Mouse (Mus musculus): ENCODE data around the gene Dstyk. TPM values are rescaled to one million over a fixed set of nuclear protein-coding genes. Genes with fewer than 3 reads are reported as not detected.

The Dstyk gene
- total RNA-seq, 2 experiments from 2014 or later: 40.4 to 46.8 TPM

DNA sequence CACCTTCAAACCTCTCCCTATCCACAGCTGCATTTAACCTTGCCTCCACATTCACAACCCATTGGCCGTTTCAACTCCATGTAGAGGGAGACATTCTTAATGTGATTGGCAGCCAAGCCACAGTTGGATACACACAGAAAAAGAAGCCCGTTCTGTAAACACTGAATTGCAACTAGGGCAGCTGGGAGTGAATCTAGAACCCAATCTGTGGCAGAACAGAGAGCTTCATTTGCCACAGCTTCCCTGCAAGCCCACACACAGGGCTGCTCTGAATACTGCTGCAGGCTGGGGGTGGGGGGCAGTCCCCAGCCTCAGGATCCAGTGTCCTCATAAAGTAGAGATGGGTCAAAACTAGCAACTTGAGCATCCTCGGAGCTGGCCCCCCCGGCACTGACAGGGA is 31.1 kb upstream of the Dstyk start:
- DNase-seq (ENCODE audit: low spot score in 2 of 2): no peak

DNA sequence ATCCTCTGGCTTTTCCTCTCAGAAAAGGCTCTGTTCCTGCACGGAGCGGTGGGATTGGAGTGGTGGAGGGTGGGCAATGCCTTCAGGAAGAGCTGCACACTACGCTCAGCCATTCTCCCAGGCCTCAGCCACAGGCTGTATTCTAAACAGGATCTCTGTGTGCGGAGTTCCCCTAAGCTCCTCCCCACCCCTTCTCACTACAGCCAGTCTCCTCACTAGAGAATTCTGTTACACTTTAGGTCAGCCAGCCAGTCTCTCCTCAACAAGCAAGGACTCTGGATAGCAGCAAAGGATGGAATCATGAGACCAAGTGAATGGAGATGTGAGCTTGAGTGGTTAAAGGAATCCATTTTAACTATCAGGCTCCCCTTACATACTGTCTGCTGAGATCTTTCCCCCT is 29.4 kb upstream of the Dstyk start:
- DNase-seq (ENCODE audit: low spot score in 2 of 2): no peak
- intact Hi-C loops (cut with DNase I): no loop called here

More for the DNA sequence above, 31.1 kb upstream of the Dstyk start:
- intact Hi-C loops (cut with DNase I): no loop called here

DNA sequence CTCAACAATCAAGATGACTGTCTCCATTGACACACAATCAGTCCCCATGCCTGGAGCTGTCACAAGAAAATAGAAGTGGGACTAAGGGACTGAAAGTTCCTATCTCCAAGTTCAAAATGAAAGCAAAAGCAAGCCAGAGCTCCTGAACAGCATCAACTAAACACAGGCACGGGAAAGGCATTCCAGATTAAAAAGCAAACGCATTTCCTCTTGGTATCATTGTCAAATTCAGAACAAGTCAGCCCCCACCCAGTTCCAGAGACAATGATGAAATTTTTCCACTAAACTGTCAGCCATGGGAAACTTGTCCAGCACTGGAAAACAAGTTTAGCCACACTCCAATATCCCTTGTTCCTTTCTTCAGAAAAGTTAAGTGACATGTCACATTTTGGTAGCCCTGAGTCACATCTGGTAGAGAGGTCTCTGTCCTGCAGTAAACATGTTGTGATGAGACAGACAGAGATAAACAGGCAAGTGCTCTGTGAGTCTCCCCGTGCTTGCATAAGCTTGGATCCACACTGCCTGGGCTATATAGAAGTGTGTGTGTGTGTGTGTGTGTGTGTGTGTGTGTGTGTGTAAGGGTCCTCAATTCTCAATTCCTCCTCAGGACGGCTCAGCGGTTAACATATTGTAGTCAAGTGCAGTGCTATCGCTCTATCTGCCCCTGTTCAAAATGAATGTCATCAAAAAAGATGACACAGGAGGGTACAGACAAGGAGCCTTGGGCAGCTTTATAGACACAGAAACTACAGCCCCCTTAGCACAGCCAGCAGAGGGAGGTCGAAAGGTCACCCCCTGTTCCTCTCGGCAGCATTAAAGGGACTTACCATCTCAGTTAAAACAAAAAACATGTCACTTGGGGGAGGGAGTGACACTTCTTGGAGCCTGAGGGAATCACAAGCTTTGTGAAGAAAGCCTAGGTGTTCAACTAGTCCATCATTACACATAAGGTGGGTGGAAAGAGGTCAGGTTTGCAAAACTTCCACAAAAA is 28.2 kb upstream of the Dstyk start:
- no peak for DNase-seq (ENCODE audit: low spot score in 2 of 2)
- intact Hi-C loops (cut with DNase I): no loop called here

DNA sequence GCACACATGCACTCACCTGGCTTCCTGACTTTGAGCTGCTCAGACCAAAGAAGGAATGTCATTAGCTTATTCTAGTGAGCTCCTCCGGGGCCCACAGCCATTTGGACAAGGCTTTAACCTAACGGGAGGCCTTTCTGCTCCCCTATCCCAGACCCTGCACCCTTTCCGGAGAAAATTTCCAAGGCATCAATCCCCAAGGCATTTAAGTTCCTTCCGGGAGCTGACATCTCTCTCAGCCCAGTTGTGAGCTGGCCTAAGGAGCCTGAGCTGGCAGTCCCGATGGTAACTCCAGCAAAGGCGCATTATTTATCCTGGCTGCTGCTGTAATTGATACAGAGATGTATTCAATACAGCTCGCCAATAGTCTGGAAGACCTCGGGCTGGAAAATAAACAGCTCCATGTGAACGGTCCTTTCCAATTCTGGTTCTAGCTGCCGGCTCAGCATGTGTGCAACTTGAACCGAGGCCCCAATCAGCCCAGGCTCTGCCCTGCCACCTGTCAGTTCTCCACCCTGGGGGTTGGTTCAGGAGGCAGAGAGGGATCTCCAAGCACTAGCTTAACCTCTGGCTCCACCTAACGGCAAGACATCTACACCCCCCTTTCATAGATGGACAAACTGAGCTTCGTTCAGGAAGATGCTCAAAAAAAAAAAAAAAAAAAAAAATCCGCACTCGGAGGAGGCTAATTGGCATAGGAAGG is 27.3 kb upstream of the Dstyk start:
- intact Hi-C loops (cut with DNase I): loop anchor here (1.0 to 2.0 kb wide), 2 partner anchors 23 to 27 kb away; partner anchors contain the start of gene Dstyk

DNA sequence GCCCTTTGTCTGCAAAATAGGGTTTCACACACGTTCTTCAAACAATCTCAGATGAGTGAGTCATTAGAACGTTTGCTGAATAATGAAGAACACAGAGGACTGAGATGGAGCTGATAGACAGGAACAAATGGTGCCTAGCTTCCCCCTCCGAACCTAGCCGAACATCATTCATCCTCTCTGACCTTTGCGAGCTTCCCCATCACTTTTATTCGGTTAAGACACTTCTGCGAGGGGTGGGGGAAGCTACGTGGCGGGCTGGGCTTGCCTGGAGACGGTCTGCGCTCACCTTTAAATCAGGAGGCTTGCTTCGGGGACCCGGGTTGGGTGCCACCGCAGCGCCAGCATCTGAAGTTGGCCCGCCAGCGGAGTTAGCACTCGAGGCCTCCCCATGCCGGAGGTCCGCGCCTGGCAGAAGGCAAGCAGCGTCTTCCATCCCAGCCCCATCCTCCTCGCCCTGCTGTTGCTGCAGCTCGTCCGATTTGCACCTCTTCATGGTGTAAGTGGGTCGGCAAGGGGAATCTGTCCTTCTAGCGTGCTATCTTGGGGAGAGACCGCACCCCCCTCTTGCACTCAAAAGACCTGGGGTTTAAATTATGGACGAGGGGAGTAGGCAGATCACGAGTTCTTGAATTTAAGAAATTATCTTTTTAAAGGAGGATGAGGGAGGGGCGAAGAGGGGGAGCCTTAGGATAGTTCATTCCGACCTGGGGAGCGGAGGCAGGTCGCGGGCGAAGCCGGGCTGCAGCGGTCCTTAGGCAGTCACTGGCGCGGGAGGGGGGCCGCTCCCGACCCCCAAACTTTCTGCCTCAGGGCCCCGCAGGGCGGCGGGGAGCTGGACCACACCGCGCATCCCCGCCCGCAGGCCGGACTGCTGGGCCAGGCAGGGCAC is 26.4 kb upstream of the Dstyk start, which contains the start of gene Tmcc2:
Gene Tmcc2, minus strand, starts transcription at position 591 of the 889 bp plus-strand sequence.
- DNase-seq (ENCODE audit: low spot score in 2 of 2): peak in 1 of 2 experiments; percentile 52
- intact Hi-C loops (cut with DNase I): loop anchor here (1.0 to 2.0 kb wide), 2 partner anchors 24 to 26 kb away; partner anchors contain the start of gene Dstyk

More for the DNA sequence above, 27.3 kb upstream of the Dstyk start:
- DNase-seq (ENCODE audit: low spot score in 2 of 2): peak in 1 of 2 experiments; percentile 57

DNA sequence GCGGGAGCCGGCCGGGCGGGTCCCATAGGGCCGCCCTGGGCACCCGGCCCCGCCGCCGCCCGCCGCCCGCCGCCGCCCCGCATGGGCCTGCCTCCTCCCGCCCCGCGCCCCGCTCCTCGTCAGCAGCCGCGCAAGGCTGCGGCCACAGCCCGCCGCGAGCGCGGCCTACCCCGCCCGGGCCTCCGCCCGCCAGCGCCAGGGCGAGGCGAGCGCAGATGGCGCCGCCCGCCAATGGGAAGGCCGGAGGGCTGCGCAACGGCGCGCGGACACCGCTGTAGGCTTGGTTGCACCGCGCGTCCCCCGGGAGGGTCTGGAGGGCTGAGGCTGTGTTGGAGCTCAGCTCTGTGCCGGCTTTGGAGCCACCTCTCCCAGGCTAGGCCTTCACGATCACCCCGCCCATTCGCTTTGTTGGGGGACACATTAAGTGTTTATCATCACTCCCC is 25.8 kb upstream of the Dstyk start:
- intact Hi-C loops (cut with DNase I): loop anchor here (2.0 kb wide), 1 partner anchor 25 kb away; the partner anchor contains the start of gene Dstyk
- peak; percentile 78 to 85 for DNase-seq (ENCODE audit: low spot score in 2 of 2)

DNA sequence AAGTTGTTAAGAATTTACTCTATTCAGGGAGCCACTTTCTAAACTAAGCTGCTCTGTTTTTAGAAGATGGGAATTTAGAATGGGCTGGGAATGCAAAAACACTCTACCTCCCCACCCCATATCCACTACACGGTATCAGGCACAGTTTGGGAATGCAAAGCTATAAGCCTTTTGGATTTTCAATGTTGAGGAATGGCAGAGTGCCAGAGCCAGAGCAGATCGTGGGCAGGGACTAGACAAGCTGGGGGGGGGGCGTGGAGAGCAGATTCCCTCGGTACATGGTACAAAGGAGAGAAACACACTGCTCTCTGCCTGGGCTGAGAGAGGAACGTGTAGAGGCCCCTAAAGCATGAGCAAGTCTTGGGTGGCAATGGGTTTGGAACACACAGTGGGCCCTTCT is 24.5 kb upstream of the Dstyk start:
- DNase-seq (ENCODE audit: low spot score in 2 of 2): no peak
- intact Hi-C loops (cut with DNase I): no loop called here

DNA sequence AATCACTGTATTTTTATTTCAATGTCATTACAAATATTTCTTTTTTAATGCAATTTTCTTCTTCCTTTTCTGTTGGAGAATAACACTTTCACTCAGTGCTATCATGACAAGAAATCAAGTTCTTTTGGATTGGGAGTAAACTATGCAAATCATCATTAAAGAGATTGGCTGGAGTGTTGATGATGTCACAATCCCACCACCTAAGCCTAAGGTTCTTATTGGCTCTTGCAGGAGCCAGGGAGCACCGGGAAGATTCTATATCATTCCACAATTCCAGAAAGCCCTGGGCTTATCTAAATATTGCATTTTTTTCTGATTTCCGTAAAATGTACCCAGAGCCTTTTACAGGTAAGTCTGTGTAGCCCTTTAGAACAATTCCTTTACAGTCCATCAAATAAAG is 20.6 kb upstream of the Dstyk start:
- intact Hi-C loops (cut with DNase I): no loop called here
- no peak for DNase-seq (ENCODE audit: low spot score in 2 of 2)

DNA sequence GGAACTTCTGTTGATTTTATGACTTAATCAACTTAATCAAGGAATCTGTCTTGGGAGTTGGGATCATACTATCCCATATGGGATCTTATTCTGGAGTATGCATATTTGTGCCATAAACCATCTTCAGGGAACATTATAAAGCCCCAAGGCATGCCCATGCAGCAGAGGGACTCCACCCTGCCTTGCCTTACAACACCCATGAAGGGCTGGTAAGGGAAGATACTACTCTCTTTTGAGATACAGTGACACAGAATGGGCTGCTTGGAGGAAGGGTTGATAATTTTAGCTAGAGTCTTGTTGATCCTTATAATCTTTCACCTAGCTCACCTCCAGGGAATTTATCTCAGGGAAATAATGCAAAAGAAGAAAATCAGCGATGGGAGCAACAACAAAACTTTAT is 16.8 kb upstream of the Dstyk start:
- intact Hi-C loops (cut with DNase I): no loop called here
- DNase-seq (ENCODE audit: low spot score in 2 of 2): no peak

DNA sequence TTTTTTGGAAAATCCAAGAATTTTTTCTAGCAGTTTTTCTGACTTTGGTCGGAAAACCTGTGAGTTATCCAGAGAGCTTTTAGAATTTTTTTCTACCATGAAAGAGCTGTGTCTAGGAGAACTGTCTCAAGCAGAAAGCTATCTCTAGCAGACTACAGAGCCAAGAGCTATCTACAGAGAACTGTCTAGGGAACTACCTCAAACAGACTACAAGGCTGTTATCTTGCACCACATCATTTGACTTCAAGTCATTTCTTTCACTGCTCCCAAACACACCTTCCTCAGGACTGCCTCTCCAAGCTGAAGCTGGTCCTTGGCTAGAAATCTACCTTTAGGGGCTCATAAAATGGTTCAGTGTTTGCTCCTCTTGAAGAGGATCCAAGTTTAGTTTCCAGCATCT is 15.5 kb upstream of the Dstyk start:
- intact Hi-C loops (cut with DNase I): no loop called here
- no peak for DNase-seq (ENCODE audit: low spot score in 2 of 2)

DNA sequence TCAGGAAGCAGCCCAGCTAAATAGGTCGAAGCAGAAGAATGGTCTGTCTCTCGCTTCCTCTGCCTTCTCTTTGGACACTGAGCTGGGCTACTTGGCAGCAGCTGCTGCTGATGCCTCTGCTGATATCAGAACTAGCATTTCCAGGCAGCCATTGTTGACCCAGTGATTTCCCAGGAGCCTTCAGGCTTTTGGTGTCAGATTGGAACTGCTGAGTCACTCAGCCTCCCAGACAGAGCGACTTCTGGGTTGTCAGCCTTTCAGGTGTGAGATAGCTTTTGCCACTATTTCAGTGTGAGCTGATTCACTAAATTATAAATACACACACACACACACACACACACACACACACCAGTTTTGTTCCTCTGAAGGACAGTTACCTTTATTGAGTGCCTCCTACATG is 6.7 kb upstream of the Dstyk start:
- no peak for DNase-seq (ENCODE audit: low spot score in 2 of 2)
- intact Hi-C loops (cut with DNase I): no loop called here

DNA sequence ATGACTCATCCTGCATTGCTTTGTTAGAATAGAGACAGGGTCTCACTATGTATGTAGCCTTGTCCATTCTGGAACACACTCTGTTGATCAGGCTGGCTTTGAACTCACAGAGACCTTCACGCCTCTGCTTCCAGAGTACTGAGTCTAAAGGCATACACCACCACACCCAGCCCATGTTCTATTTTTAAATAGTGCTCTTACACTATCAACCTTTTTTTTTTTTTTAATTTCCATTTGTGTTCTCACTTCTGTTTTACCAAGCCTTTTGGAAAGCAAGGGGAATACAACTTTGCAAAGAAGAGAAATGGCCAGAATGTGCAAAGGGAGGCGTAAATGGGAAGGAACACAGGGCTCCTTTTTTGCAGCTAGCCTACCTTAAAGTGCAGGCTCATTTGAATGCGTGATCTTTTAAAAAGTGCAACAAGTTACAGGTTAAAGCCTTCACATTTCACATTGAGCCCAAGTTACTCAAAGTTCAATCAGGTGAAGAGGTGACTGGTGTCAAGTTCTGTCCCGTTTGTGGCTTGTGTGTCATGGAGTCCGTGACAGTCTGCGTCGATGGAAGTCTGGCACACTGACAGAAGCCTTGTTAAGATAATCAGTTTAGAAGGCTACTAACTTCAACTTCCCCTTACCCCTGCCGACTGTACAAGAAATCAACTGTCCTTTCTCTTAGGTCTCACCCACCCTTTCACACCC is 962 bp upstream of the Dstyk start:
- intact Hi-C loops (cut with DNase I): loop anchor here (2.0 to 5.0 kb wide), 2 partner anchors 26 to 49 kb away; partner anchors contain the start of gene Tmcc2

DNA sequence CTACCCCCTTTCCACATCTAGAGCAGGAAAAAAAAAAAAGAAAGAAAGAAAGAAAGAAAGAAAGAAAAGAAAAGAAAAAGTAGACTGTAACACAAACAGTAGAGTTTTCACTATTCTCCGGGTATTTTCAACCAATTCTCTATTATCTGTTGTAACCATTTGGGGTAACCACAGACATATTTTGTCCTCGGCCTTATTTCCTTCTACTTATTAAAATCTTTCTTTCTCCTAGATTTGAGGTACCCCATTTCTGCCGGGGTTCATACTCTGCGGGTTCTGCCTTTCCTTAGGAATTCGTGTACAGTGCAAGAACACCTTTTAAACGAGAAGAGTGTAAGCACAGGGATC is 438 bp upstream of the Dstyk start:
- no peak for DNase-seq (ENCODE audit: low spot score in 2 of 2)
- intact Hi-C loops (cut with DNase I): loop anchor here (2.0 to 5.0 kb wide), 2 partner anchors 26 to 50 kb away; partner anchors contain the start of gene Tmcc2

More for the DNA sequence above, 962 bp upstream of the Dstyk start:
- DNase-seq (ENCODE audit: low spot score in 2 of 2): no peak

DNA sequence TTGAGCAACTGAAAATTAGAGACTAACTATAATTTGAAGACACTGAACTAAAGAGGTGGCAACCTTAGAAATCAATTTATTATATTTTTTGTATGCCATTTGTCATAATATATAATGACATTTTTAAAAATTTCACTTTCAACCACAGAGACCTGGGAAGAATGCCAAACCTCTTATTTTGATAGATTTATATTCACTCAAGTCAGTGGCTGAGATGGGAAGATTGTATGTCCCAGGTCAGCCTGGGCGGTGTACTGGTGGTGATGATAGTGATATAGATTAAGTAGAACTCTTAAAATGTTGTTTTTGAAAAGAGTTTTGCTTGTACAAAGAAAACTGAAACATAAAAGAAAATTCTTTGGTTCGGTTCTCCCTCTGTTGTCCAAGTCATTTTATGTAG is 2.9 kb downstream of the Dstyk start:
- no peak for DNase-seq (ENCODE audit: low spot score in 2 of 2)
- intact Hi-C loops (cut with DNase I): no loop called here

DNA sequence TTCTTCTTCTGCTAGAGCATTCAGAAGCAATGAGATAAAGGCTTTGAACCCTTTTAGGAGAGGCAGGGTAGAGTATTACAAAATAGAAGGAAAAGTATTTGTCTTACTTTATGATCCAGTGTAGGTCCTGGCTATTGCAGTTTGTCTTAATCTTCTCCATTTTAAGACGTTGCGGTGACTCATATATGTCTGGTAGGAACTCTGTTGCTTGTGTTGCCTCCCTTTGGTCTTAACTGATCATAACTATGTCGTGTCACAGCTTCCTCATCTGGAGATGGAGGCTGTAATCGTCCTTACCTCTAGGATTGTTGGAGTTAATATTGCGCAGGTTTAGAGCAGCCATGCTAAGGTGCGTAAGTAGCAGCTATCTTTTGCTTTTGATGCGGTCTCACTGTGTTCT is 3.3 kb downstream of the Dstyk start:
- no peak for DNase-seq (ENCODE audit: low spot score in 2 of 2)
- intact Hi-C loops (cut with DNase I): no loop called here

DNA sequence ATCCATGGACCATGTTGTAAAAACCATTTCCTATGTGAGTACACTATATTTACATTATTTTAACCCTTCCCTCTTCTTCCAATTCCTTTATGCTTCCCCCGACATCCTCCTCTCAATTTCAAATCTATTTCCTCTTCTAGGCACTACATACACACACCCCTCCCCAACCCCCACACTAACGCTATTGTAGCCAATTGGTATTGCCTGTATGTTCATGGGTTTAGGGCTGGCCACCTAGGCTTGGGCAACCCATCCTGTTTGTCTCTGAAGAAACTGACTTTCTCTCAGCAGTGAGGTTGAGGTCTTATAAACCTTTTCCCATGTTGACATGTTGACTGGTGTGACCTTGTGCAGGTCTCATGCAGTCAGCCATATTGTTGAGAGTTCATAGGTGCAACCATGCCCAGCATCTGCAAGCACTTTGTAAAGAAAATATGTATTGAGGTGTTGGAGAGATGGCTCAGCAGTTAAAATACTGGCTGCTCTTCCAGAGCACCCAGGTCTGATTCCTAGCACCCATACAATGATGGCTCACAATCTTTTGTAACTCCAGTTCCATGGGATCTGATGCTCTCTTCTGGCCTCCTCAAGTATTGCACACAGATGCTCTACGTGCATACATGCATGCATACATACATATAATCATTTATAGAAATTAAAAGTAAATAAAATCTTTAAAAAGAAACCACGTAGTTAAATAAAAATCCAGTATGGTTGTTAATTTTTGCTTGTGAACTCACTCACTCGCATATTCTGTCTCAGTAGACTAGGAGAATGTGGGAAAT is 5.7 kb downstream of the Dstyk start:
- intact Hi-C loops (cut with DNase I): no loop called here
- no peak for DNase-seq (ENCODE audit: low spot score in 2 of 2)

DNA sequence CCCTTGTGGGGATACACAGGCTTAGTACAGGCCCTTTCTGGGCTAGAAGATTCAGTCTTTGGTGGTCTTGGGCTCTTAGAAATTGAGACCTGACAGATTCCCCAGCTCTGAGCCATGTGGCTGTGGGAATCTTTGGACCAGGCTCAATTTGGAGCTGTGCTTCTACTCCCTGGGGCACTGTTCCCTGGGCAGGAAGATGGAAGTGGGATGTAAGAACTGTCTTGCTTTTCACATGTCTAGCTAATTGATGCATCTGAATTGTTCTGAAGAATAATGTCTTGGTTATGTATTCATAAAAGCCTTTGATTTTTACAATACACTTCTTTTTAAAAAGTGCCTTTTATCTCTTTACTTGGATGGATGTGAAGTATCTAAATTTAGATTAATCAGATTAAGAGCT is 8.2 kb downstream of the Dstyk start:
- intact Hi-C loops (cut with DNase I): no loop called here
- DNase-seq (ENCODE audit: low spot score in 2 of 2): no peak

DNA sequence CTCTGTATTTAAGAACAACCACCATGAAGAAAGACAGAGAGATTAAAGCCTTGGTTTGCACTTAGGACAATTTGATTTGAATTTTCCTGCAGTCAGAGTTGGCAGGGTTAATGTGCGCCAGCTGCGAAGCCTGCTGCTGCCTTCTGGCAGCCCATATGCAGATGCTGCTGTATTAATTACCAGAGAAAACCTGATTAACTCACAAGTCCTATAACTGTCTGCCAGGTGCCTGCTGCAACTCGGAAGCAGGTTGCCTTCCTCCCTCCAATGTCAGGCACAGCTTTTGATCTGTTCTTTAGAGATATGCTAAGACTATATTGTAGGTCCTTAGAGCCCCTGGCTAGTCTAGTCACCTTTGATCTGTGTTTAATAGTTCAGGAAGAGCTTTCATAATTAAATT is 13.5 kb downstream of the Dstyk start:
- DNase-seq (ENCODE audit: low spot score in 2 of 2): no peak
- intact Hi-C loops (cut with DNase I): no loop called here

All from left cerebral cortex, postnatal 36 days (tissue).